Mouse (Mus musculus) heart, postnatal 25 days (tissue): ENCODE data around the gene Gsx1. TPM values are rescaled to one million over a fixed set of nuclear protein-coding genes. Genes with fewer than 3 reads are reported as not detected.

Source experiments
- DNase-seq: peaks from one replicate; pipeline ENCODE4 v3.0.0; 2022; ENCODE audit warnings: low spot score
- intact Hi-C: fragments of 180-260 bp; cut with DNase I; formaldehyde crosslinking; loops from one replicate; pipeline ENCODE4 v1.15.1; 2025
- total RNA-seq, 2 experiments: library from RNA; stranded (reverse); gene quantifications; 2 replicates each; pipeline ENCODE4 v1.2.3; 2021

The Gsx1 gene
- total RNA-seq, 2 experiments from 2014 or later: not detected

- intact Hi-C loops: no loop called here
- DNase-seq: no peak
These were observed 3.5 kb downstream of the Gsx1 start for GRCm38 (mm10) chr5:147191801-147192575.

GRCm38 (mm10) chr5:147192576-147192960, 4.1 kb downstream of the Gsx1 start:
- intact Hi-C loops: no loop called here
- DNase-seq: no peak

- intact Hi-C loops: no loop called here
- no peak for DNase-seq
These were observed 16.4 kb downstream of the Gsx1 start for GRCm38 (mm10) chr5:147204905-147205304.

GRCm38 (mm10) chr5:147207852-147208251, 19.4 kb downstream of the Gsx1 start:
- intact Hi-C loops: no loop called here
- no peak for DNase-seq

- intact Hi-C loops: no loop called here
- no peak for DNase-seq
These were observed 20.0 kb downstream of the Gsx1 start for GRCm38 (mm10) chr5:147208471-147208870.

- peak; percentile 27 for DNase-seq
- intact Hi-C loops: loop anchor here (1.0 to 10.0 kb wide), 6 partner anchors 90 to 553 kb away; no protein-coding TSS in a partner anchor
These were observed 39.0 kb downstream of the Gsx1 start for GRCm38 (mm10) chr5:147227354-147228112.

- intact Hi-C loops: no loop called here
- no peak for DNase-seq
These were observed 47.2 kb downstream of the Gsx1 start for GRCm38 (mm10) chr5:147235406-147236309.

Other genes with a start within 250 kb of the Gsx1 start
- gene Gtf3a, start 240.0 kb upstream of the Gsx1 start, total RNA-seq: 10 to 100 TPM; 18.8 to 22.1 TPM
- gene Mtif3, start 224.9 kb upstream of the Gsx1 start, total RNA-seq: 10 to 100 TPM; 20.4 to 23.4 TPM
- 10 to 100 TPM; 10.1 to 10.7 TPM for gene Lnx2, start 112.1 kb upstream of the Gsx1 start, total RNA-seq
- gene Polr1d, start 111.6 kb upstream of the Gsx1 start, total RNA-seq: 10 to 100 TPM; 73.2 to 73.8 TPM
- gene Pdx1, start 81.3 kb downstream of the Gsx1 start, total RNA-seq: not detected
- not detected for gene Cdx2, start 118.6 kb downstream of the Gsx1 start, total RNA-seq
- gene Urad, start 133.7 kb downstream of the Gsx1 start, total RNA-seq: not detected
- gene Flt3, start 211.8 kb downstream of the Gsx1 start, total RNA-seq: under 1 TPM; 0.08 to 0.10 TPM
- 10 to 100 TPM; 29.5 to 34.1 TPM for gene Pan3, start 241.5 kb downstream of the Gsx1 start, total RNA-seq